Mouse (Mus musculus): ENCODE data around the gene Pex16. TPM values are rescaled to one million over a fixed set of nuclear protein-coding genes. Genes with fewer than 3 reads are reported as not detected.
A peak's percentile ranks its signal among the peaks of the same experiment; 100 is the strongest.

The Pex16 gene
- polyA plus RNA-seq, 1 experiment from 2014 or later: 32.7 TPM

- DNase-seq (ENCODE audit: low spot score) (no peak), ATAC-seq (ENCODE audit: low FRiP score) (no peak)
- H3K4me3 ChIP-seq (replicated peaks; ENCODE audit: low read length): no peak overlapping the region
- H3K9ac ChIP-seq: no peak overlapping the region
- H3K4me1 ChIP-seq (replicated peaks; ENCODE audit: control insufficient read depth, insufficient read depth, low read length): peaks cover 14% of the 10 kb centered on the region
- WGBS: 75% methylated on average over 4 of the region's 4 CpGs
- no peaks in the 10 kb centered on the region for H3K9me3 ChIP-seq (ENCODE audit: control insufficient read depth, low read length)
- H3K4me2 ChIP-seq (replicated peaks): no peak overlapping the region
- H3K36me3 ChIP-seq (replicated peaks; ENCODE audit: control insufficient read depth, insufficient read depth): peaks cover 84% of the 10 kb centered on the region
- H3K27ac ChIP-seq: no peak overlapping the region
- H3K27me3 ChIP-seq (ENCODE audit: control insufficient read depth, insufficient read depth, low read length): no peaks in the 10 kb centered on the region
Measured at GRCm38 (mm10) chr2:92384101-92384500, 9.6 kb downstream of the Pex16 start.

- Histone ChIP-seq H3K27me3 (ENCODE audit: control insufficient read depth, insufficient read depth, low read length) (no peaks in the 10 kb centered on the region), H3K27ac (no peak overlapping the region), H3K4me3 (replicated peaks; ENCODE audit: low read length) (no peak overlapping the region), H3K4me1 (replicated peaks; ENCODE audit: control insufficient read depth, insufficient read depth, low read length) (peaks cover 24% of the 10 kb centered on the region), H3K36me3 (replicated peaks; ENCODE audit: control insufficient read depth, insufficient read depth) (peaks cover 71% of the 10 kb centered on the region), H3K4me2 (replicated peaks) (no peak overlapping the region), H3K9me3 (ENCODE audit: control insufficient read depth, low read length) (no peaks in the 10 kb centered on the region), H3K9ac (no peak overlapping the region)
- no peak for ATAC-seq (ENCODE audit: low FRiP score)
- WGBS: 82% methylated on average over 22 of the region's 22 CpGs
- no peak for DNase-seq (ENCODE audit: low spot score)
Measured at GRCm38 (mm10) chr2:92385113-92386051, 10.9 kb downstream of the Pex16 start.

GRCm38 (mm10) chr2:92386821-92387570, 12.5 kb downstream of the Pex16 start:
- Histone ChIP-seq H3K4me1 (replicated peaks; ENCODE audit: control insufficient read depth, insufficient read depth, low read length) (peaks cover 40% of the 10 kb centered on the region), H3K27ac (no peak overlapping the region), H3K4me3 (replicated peaks; ENCODE audit: low read length) (no peak overlapping the region), H3K9ac (no peak overlapping the region), H3K36me3 (replicated peaks; ENCODE audit: control insufficient read depth, insufficient read depth) (peaks cover 55% of the 10 kb centered on the region), H3K27me3 (ENCODE audit: control insufficient read depth, insufficient read depth, low read length) (no peaks in the 10 kb centered on the region), H3K9me3 (ENCODE audit: control insufficient read depth, low read length) (no peaks in the 10 kb centered on the region), H3K4me2 (replicated peaks) (peak overlapping the region; percentile 72; the same call in 1 of the 2 replicates)
- ATAC-seq (ENCODE audit: low FRiP score) (no peak), DNase-seq (ENCODE audit: low spot score) (no peak)
- WGBS: 92% methylated on average over 30 of the region's 30 CpGs

DNA sequence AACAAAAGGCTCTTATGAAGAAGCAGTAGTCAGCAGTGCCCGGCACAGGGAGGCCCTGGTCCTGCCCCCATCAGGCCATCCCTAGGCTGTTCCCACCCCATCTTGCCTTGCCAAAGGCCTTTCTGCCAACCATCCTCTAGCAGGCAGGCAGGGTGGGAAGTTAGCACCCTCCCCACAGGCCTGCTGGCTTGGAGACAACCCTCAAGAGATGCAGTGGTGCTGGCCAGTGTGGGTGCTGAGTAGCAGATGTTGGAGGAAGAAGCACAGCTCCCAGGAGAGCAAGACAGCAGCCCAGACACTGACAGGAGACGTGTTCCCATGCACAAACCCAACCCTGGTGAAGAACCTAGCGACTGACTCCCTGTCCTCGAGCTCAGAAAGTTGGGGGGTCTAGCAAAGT, 13.2 kb downstream of the Pex16 start:
- Histone ChIP-seq H3K4me1 (replicated peaks; ENCODE audit: control insufficient read depth, insufficient read depth, low read length) (peaks cover 46% of the 10 kb centered on the region), H3K9ac (peak overlapping the region; percentile 74), H3K4me3 (replicated peaks; ENCODE audit: low read length) (peak overlapping the region; percentile 66), H3K36me3 (replicated peaks; ENCODE audit: control insufficient read depth, insufficient read depth) (peaks cover 49% of the 10 kb centered on the region), H3K9me3 (ENCODE audit: control insufficient read depth, low read length) (no peaks in the 10 kb centered on the region), H3K4me2 (replicated peaks) (peak overlapping the region; percentile 72), H3K27me3 (ENCODE audit: control insufficient read depth, insufficient read depth, low read length) (no peaks in the 10 kb centered on the region), H3K27ac (peak overlapping the region; percentile 81)
- no peak for ATAC-seq (ENCODE audit: low FRiP score)
- WGBS: 67% methylated on average over 4 of the region's 4 CpGs
- DNase-seq (ENCODE audit: low spot score): no peak

GRCm38 (mm10) chr2:92388081-92388517, 13.6 kb downstream of the Pex16 start:
- WGBS: 41% methylated on average over 3 of the region's 3 CpGs
- no peak for DNase-seq (ENCODE audit: low spot score)

DNA sequence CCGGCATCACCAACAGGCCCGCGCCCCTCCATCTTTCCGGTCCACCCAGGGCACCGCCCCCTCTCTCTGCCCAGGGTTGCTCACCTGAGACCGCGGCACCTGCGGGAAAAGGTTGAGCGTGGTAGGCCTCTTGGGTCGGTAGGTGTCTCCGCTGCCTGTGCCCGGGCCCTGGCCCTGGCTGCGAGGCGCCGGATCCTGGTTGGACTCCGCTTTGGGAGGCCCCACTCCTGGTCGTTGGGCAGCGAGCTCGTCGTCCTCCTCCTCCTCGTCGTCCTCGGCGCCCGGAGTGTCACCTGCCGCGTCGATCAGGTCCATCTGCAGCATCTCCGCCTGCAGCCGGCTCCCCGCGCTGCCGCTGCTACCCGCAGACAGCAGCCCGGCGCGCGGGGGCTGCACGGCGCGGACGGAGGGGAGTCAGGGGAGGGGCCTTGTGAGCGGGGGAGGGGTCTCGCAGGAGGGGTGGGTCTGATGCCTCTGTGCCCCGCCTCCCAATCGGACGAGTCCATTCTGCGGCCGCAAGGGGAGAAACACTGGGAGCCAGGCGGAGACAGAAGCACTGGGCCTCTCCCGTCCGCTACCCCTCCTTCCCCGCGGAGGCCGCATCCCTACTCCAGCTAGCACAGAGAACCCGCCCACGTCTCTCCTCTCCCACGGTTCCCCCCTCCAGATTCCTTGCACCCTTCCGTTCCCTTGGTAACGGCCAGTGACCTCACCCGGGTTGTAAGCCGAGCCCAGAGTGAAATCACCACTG, 14.6 kb downstream of the Pex16 start:
- Histone ChIP-seq H3K36me3 (replicated peaks; ENCODE audit: control insufficient read depth, insufficient read depth) (peaks cover 34% of the 10 kb centered on the region), H3K9me3 (ENCODE audit: control insufficient read depth, low read length) (no peaks in the 10 kb centered on the region), H3K4me3 (replicated peaks; ENCODE audit: low read length) (peak overlapping the region; percentile 66), H3K9ac (peak overlapping the region; percentile 74), H3K27me3 (ENCODE audit: control insufficient read depth, insufficient read depth, low read length) (no peaks in the 10 kb centered on the region), H3K27ac (peak overlapping the region; percentile 81), H3K4me1 (replicated peaks; ENCODE audit: control insufficient read depth, insufficient read depth, low read length) (peaks cover 53% of the 10 kb centered on the region), H3K4me2 (replicated peaks) (peak overlapping the region; percentile 72)
- ATAC-seq (ENCODE audit: low FRiP score): peak; percentile 92
- DNase-seq (ENCODE audit: low spot score): peak; percentile 91
- WGBS: under 1% methylated on average over 55 of the region's 62 CpGs

More at GRCm38 (mm10) chr2:92388081-92388517, 13.6 kb downstream of the Pex16 start:
- Histone ChIP-seq H3K27me3 (ENCODE audit: control insufficient read depth, insufficient read depth, low read length) (no peaks in the 10 kb centered on the region), H3K4me1 (replicated peaks; ENCODE audit: control insufficient read depth, insufficient read depth, low read length) (peaks cover 51% of the 10 kb centered on the region), H3K9ac (peak overlapping the region; percentile 74), H3K4me2 (replicated peaks) (peak overlapping the region; percentile 72), H3K36me3 (replicated peaks; ENCODE audit: control insufficient read depth, insufficient read depth) (peaks cover 44% of the 10 kb centered on the region), H3K27ac (peak overlapping the region; percentile 81), H3K4me3 (replicated peaks; ENCODE audit: low read length) (peak overlapping the region; percentile 66), H3K9me3 (ENCODE audit: control insufficient read depth, low read length) (no peaks in the 10 kb centered on the region)
- no peak for ATAC-seq (ENCODE audit: low FRiP score)

DNA sequence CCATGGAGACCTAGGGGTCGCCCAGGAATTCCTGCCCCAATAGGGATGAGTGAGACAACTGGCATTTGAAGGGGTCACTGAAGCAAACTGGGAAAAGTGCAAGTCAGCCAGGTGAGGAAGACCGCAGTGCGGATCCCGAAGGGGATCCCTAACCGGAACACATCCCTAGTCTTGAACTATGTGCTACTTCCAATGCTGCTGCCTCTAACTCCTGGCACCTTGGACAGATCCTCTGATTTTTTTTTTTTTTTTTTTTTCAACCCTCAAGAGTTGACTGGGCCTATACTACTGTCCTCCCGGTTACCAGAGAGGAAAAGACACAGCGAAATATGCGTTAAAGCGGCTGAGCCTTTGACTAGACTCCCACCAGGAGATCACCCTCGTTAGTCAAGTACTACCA, 15.2 kb downstream of the Pex16 start:
- Histone ChIP-seq H3K9ac (peak overlapping the region; percentile 74), H3K4me1 (replicated peaks; ENCODE audit: control insufficient read depth, insufficient read depth, low read length) (peaks cover 53% of the 10 kb centered on the region), H3K4me3 (replicated peaks; ENCODE audit: low read length) (peak overlapping the region; percentile 66), H3K36me3 (replicated peaks; ENCODE audit: control insufficient read depth, insufficient read depth) (peaks cover 29% of the 10 kb centered on the region), H3K9me3 (ENCODE audit: control insufficient read depth, low read length) (no peaks in the 10 kb centered on the region), H3K4me2 (replicated peaks) (peak overlapping the region; percentile 72), H3K27me3 (ENCODE audit: control insufficient read depth, insufficient read depth, low read length) (no peaks in the 10 kb centered on the region), H3K27ac (peak overlapping the region; percentile 81)
- no peak for DNase-seq (ENCODE audit: low spot score)
- WGBS: 2% methylated on average over 10 of the region's 10 CpGs
- ATAC-seq (ENCODE audit: low FRiP score): no peak

DNA sequence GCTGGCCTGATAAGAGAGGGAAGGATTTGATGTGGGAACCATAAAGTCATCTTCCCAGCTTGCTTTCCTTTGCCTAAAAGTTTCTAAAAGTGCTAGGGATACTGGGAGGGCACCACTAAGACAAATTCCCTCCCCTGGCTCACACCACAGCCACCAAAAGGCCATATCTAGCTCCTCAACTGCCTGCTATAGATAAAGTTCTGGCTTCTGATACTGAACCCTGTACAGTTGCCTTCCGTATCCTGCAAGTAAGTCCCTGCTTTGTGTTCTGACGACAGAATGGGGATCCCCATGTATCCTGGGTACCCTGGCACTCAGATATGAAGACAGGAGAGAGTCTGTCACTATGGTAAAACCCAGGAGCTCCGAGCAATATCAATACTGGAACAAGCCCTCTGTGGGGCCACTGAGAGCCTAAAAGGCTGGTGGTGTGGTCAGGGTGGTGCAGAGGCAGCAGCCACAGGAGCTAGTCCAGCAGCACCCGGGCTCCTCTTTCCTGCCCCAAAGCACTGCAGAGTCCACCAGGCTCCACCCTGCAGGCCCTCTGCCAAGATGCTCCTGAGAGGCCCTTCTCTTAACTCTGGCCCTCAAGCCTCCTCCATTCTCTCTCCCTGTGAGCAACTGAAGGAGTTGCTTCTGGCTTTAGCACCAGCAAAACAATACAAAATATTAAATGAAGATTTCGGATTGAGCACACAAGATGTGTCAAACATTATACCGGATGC, 15.9 kb downstream of the Pex16 start:
- Histone ChIP-seq H3K27me3 (ENCODE audit: control insufficient read depth, insufficient read depth, low read length) (no peaks in the 10 kb centered on the region), H3K27ac (peak overlapping the region; percentile 81), H3K36me3 (replicated peaks; ENCODE audit: control insufficient read depth, insufficient read depth) (peaks cover 21% of the 10 kb centered on the region), H3K4me3 (replicated peaks; ENCODE audit: low read length) (no peak overlapping the region), H3K9me3 (ENCODE audit: control insufficient read depth, low read length) (no peaks in the 10 kb centered on the region), H3K4me1 (replicated peaks; ENCODE audit: control insufficient read depth, insufficient read depth, low read length) (peaks cover 53% of the 10 kb centered on the region), H3K9ac (peak overlapping the region; percentile 13; the same call in 1 of the 2 replicates), H3K4me2 (replicated peaks) (peak overlapping the region; percentile 72)
- 74% methylated on average over 6 of the region's 6 CpGs for WGBS
- DNase-seq (ENCODE audit: low spot score): no peak
- no peak for ATAC-seq (ENCODE audit: low FRiP score)
